Mouse (Mus musculus) retina, adult 2 months (tissue): ENCODE measurements around the gene Ms4a6d.

Experiments
- DNase-seq: peaks from one replicate; pipeline ENCODE4 v3.0.0-alpha.2; 2012; ENCODE audit warnings: low read depth, low spot score

Gene Ms4a6d

GRCm38 (mm10) chr19:11604603-11605002 lies at the start of gene Ms4a6d:
Ms4a6d (minus strand) TSS chr19:11604849.
- DNase-seq, result no peak

GRCm38 (mm10) chr19:11649564-11649963 lies 44.9 kb upstream of the Ms4a6d start:
- DNase-seq, result no peak

- no peak for DNase-seq
Observed at GRCm38 (mm10) chr19:11646166-11646565, 41.5 kb upstream of the Ms4a6d start.

GRCm38 (mm10) chr19:11640732-11641131 lies 36.1 kb upstream of the Ms4a6d start, which contains the start of gene Ms4a3:
Ms4a3 (minus strand) TSS chr19:11640851.
- no peak for DNase-seq

GRCm38 (mm10) chr19:11639038-11639437 lies 34.4 kb upstream of the Ms4a6d start:
- DNase-seq, result no peak

GRCm38 (mm10) chr19:11635572-11635971 lies 30.9 kb upstream of the Ms4a6d start:
- DNase-seq, result no peak

GRCm38 (mm10) chr19:11634330-11634729 lies 29.7 kb upstream of the Ms4a6d start:
- DNase-seq, result no peak

- DNase-seq, result no peak
Observed at GRCm38 (mm10) chr19:11633732-11634131, 29.1 kb upstream of the Ms4a6d start.

GRCm38 (mm10) chr19:11625231-11625630 lies 20.6 kb upstream of the Ms4a6d start:
- DNase-seq, result no peak

GRCm38 (mm10) chr19:11624800-11625199 lies 20.2 kb upstream of the Ms4a6d start:
- no peak for DNase-seq

GRCm38 (mm10) chr19:11623551-11623950 lies 18.9 kb upstream of the Ms4a6d start, which contains the start of gene Ms4a2:
Ms4a2 (minus strand) TSS chr19:11623719.
- no peak for DNase-seq

GRCm38 (mm10) chr19:11617983-11618382 lies 13.3 kb upstream of the Ms4a6d start:
- DNase-seq, result no peak

GRCm38 (mm10) chr19:11614805-11615204 lies 10.2 kb upstream of the Ms4a6d start:
- DNase-seq, result no peak

- no peak for DNase-seq
Observed at GRCm38 (mm10) chr19:11613776-11614443, 9.3 kb upstream of the Ms4a6d start.

- no peak for DNase-seq
Observed at GRCm38 (mm10) chr19:11613084-11613483, 8.4 kb upstream of the Ms4a6d start.

GRCm38 (mm10) chr19:11612293-11612692 lies 7.6 kb upstream of the Ms4a6d start:
- DNase-seq, result no peak

GRCm38 (mm10) chr19:11611541-11611945 lies 6.9 kb upstream of the Ms4a6d start:
- no peak for DNase-seq

GRCm38 (mm10) chr19:11608172-11608571 lies 3.5 kb upstream of the Ms4a6d start:
- DNase-seq, result no peak

GRCm38 (mm10) chr19:11602026-11602425 lies 2.6 kb downstream of the Ms4a6d start:
- DNase-seq, result no peak

GRCm38 (mm10) chr19:11601349-11601748 lies 3.3 kb downstream of the Ms4a6d start:
- DNase-seq, result no peak

- DNase-seq, result no peak
Observed at GRCm38 (mm10) chr19:11589891-11590449, 14.7 kb downstream of the Ms4a6d start.

GRCm38 (mm10) chr19:11589205-11589604 lies 15.4 kb downstream of the Ms4a6d start:
- no peak for DNase-seq

- no peak for DNase-seq
Observed at GRCm38 (mm10) chr19:11574965-11575364, 29.7 kb downstream of the Ms4a6d start.
